Mouse (Mus musculus) retina, embryonic 14.5 days (tissue): Measurements from ENCODE around the gene Ube2i.
"Not testable (repeated sequence)": the region's sequence is repeated elsewhere in the genome, so short reads cannot be mapped to it uniquely, and the experiment has no call there.

ENCODE experiments used
- DNase-seq: peaks from one replicate; pipeline ENCODE4 v3.0.0-alpha.2; 2015; ENCODE audit warnings: low spot score

The Ube2i gene

DNA sequence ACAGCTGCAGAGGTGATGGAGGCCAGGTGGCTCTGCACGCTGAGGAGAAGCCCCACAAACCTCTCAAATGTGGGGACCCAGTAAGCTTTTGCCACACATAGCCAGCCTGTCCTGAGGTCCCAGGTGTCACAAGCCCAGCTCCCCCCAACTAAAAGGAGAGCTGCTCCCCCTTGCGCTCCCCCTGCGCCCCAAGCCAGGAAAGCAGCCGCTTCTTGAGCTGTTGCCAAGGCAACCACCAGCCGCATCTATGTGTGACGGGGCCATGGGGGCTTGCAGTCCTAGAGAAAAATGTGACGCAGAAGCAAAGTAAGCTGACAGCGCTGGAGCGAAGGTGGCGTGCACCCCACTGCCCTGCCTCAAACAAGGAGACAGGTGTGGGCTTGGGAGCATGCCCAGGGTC lies 20.7 kb downstream of the Ube2i start:
- peak; percentile 13 for DNase-seq

DNA sequence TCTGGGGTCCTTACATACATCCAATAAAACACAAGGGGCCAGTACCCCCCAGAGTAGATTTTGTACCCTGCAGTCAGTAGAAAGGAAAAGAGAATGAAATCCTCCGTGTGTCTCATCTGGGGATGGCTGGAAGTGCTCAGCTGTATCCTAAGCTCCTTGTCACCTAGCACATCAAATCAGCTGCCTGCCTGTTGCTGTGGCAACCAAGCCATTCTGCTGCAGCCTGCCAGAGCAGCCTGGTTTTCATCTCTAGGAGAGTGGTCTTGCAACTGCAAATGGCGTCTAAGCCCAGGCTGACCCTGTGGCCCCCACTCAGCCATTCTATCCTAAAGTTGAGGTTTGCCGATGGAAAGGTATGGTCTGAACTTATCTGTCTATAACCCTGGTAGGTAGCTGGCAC lies 21.8 kb downstream of the Ube2i start:
- peak; percentile 12 for DNase-seq

DNA sequence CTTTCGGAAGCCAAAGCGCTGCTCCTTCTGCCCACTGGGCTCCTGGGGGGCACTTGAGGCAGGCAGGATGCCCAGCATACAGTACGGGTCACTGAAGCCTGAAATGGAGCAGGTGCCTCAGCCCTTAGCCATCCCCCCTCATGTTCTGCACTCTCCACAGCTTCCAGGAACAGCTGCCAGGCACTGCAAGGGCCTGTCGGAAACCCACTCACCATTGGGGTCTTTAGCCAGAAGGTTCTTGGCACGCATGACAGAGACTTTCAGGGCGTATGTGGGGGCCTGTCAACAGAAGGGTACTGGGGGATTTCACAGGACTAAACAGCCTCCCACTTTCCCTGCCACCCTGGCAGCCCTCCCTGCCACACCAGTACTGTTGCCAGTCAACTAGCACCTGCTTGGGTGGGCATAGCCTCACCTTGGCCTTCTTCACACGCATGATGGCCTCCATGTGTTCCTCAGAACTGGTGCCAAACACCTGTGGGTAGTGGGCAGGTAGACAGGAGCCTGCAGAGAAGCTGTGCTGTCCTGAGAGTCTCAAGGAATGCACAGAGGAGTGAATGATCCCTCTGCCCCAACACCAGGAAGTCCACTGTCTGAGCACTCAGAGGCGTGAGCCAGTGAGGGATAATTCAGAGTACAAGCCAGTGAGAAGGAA lies 24.1 kb downstream of the Ube2i start:
- no peak for DNase-seq

DNA sequence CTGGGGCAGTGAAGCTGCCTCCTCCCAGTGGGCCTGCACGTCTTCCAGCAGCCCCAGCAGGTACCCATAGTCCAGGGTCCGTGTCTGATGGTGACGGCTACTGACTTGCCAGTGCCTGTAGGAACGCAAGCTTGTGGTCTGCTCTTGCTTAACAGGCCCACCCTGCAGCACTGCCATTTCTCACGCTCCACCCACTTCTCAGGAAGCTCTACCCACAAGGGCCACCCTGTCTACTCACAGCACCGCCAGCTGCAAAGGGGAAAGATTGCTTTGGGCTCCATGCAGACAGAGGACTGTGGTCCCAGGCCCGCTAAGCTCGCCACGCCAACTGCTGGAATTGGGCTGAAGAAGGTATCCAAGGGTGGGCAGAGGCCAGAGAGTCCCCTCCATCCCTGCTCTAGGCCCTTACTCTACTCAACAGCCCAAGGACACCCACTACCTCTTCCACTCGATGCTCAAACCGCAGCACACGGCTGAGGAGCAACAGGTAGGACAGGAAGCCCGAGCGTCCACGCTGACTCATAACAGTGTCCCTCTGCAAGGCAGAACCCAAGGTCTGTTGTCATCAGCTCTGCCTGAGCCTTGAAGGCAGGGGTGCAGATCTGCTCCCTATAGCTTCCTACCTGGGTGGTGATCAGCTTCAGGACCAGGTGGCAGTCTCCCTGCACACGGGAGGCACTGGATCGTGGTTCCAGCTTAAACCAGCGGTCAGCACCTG lies 26.2 kb downstream of the Ube2i start:
- no peak for DNase-seq

DNA sequence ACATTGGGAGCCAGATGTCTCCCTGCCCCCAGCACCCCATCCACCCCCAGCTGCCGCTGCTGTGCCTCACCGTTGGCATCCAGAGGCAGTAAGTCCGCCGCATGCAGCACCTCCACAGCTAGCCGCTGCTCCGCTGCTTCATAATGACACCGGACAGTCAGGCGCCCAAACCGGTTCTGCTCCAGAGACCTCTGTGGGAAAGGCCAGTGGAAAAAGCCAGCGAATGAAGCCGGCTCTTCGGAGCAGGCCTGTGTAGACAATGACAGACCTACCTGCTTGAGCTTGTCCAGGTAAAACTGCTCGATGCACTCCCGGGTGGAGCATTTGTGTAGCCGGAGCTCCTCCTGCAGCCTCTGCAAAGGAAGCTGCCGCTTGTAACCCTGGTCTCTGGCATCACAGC lies 30.2 kb downstream of the Ube2i start:
- no peak for DNase-seq

DNA sequence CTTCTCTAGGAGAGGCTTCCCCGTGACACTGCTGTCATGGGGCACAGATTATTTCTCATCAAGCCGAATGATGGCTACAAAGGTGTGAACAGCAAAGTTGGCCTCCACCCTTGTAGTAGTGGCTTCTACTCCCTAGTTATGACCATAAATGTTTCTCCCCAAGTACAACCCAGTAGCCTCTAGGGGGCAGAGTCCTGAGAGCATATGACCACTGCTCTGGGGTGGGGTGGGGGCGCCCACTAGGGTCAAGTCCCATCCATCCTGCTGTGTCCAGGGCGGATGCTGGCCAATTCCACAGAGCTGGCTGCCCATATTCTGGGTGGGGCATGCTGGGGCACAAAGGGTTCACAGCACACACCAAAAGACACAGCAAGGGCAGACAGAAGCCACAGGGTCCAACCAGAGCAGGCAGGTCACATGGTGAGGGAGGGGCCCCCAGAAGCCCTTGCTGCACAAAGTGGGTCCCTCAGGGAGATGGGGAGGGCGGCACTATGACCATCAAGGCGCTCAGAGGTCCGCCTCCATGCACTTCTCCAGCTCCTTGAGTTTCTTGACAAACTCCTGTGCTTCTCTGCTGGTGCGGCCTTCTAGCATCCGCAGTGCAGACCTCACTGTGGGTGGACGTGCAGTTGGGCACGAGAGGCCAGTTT lies 31.2 kb downstream of the Ube2i start:
- DNase-seq: no peak

DNA sequence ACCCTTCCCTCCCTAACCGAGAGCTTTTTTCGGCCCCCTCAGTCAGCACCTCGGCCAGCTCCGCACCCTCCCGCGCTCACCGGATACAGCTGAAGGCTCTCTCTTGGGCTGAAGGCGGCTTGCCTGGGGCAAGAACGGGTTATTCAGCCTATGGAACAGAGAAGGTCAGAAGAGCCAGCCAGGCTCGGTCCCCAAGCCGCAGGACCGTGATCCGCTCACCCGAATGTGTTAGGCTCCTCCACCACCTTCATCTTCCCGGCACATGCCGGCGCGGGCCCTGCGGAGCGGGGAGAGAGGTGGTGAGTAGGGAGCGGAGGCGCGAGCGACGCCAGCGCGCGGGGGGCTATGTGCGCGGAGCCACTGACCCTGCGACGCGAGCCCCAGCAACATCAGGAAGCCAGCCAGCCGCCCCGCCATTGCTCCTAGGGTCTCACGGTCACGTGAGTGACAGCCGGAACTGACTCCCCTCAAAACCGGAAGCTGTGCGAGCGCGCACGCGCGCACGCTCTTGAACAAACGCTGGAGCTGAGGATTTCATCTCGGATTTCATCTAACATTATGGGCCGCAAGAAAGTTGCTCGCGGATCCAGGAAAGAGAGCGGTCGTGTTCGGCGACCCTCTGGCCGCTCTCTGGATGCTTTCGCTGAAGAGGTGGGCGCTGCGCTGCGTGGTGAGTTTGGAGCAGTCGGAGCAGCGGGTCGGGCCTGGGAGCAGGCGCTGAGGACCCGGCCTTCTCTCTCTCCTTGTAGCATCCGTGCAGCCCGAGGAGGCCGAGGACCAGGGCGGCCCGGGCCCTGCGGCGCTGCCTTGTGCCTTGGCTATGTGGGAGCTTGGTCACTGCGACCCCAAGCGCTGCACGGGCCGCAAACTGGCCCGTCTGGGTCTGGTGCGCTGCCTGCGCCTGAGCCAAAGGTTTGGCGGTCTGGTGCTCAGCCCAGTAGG lies 34.5 kb downstream of the Ube2i start, which contains the start of the genes Gnptg and Tsr3:
Gnptg (minus strand) TSS at position 430 of the 942 bp plus-strand sequence.
Tsr3 (plus strand) TSS at position 476 of the 942 bp plus-strand sequence.
- DNase-seq: peak; percentile 90

DNA sequence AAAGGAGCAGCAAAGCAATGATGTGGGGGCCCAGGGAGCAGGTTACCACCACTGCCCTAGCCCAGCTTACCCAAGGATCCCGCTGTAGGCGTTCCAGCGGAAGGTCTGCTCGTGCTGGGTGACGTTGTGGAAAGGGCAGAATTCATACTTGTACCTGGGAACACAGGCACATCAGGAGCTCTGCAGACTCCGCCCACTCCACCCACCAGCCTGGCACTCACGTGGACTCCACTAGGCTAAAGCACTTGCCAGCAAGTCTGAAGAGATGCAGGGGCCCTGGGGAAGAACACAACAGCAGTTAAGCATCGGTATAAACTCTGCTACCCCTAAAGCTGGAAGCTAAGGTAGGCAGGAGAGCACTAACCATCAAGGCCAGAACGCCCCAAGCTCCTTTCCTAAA lies 38.8 kb downstream of the Ube2i start:
- DNase-seq: no peak

DNA sequence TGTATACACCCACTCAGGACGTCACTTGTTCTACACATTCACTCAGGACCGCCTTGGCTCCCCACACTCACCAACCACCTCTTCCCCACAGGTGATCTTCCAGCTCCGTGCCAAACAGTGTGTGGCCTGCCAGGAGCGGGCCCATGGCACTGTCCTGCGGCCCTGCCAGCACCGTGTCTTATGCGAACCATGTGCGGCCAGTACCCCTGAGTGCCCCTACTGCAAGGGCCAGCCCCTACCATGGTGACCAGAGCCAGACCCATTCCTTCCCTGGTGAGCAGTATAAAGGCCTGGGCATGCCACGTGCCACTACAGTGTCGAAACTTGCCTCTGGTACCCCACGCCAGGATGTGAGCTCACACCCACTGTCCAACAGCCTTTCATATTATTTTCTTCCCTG lies 42.8 kb downstream of the Ube2i start:
- not testable (repeated sequence) for DNase-seq

DNA sequence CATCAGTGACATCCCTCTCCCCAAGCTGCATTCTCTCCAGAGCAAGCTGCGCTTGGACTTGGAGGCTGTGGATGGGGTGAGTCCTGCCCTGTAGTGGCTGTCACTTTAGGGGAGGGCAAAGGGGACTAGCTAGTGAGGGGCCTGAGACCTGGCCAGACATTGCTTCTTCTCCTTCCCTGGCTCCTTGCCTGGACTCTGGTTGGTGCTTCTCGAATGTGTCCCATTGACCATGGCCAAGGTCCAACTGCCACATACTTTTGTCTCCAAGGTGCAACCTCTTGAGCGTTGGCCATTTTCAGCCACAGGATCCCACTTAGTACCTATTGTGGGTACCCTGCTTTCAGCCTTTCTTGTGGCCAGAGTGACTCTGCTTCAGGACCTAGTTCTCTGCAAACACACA lies 43.7 kb downstream of the Ube2i start:
- no peak for DNase-seq

DNA sequence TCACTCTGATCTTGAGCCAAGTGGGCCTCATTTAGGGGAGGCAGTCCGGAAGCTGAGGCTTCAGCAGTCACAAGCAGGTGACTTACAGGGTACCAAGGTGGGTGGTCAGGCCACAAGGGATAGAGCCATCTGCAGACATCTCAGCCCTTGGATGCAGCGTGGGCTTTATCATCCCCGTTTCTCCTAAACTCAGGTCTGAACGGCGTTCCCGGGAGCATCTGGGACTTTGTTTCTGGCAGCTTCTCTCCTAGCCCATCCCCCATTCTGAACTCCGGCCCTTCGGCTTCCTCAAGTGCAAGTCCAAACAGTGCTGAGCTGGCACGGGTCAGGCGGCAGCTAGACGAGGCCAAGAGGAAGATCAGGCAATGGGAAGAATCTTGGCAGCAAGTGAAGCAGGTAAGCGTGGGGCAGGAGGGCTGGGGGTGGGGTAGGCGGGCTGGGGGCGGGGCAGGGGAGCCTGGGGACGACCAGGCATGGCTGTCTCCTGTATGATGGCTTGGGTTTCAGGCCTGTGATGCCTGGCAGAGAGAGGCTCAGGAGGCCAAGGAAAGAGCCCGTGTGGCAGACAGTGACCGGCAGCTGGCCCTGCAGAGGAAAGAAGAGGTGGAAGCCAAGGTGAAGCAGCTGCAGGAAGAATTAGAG lies 44.3 kb downstream of the Ube2i start:
- not testable (repeated sequence) for DNase-seq

DNA sequence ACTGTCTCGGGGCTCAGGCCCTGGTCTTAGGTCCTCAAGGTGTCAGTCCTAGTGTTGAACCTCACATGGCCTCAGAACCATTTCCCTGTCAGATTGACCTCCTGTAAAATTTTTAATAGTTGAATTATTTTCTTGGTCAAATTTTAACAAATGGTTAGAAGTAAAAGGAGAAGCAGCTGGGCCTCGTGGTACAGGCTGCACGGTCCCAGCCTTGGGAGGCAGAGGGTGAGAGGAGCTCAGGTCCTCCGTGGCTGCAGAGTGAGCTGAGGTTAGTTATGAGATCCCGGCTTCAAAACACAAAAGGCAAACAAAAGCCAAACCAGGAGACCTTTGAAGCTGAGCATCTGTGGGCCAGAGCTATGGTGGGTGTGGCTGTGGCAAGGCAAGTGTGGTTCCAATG lies 46.4 kb downstream of the Ube2i start:
- no peak for DNase-seq

DNA sequence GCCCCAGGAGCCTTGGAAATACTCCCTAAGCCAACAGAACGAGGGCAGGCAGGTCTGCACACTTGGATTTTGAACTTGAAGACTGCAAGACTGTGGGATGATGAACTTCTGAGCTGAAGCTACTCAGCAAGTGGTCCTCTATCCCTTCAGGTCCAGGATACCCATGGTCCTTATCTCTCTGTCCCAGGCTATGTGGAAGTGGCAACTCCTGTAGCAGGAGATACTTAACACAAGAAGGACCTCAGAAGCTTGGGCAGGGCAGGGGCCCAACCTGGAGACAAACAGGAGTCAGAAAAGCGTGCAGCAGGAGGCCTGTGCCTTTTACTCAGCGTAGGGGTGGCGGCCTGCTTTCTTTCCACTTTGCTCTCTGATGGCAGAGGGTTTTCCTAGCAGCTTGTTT lies 48.8 kb downstream of the Ube2i start:
- DNase-seq: no peak

DNA sequence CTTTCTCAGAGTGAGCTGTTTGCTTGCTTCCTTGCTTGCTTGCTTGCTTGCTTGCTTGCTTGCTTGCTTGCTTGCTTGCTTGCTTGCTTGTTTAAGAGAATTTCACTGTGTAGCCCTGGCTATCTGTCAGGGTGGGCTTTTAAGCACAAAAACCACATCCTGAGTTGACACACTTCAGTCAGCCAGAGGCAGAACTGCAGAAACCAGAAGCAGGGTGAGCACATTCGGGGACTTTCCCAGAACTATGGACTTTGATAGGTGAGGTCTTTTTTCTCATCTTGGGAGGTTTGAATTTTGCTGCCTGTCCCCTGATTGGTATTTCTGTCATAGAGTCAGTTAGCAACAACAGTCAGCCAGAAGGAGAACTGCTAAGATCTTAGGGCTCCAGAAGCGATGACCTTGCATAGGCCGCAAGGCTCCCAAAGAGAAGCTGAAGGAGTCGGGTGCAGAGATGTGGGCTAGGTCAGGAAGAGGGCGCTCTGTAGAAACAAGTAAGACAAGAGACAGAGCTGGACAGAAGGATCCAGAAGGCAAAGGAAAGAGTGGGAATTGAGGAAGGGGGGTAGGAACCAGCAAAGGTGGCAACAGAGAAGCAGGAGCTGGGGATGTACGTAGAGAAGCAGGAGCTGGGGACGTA lies 49.7 kb downstream of the Ube2i start:
- no peak for DNase-seq

DNA sequence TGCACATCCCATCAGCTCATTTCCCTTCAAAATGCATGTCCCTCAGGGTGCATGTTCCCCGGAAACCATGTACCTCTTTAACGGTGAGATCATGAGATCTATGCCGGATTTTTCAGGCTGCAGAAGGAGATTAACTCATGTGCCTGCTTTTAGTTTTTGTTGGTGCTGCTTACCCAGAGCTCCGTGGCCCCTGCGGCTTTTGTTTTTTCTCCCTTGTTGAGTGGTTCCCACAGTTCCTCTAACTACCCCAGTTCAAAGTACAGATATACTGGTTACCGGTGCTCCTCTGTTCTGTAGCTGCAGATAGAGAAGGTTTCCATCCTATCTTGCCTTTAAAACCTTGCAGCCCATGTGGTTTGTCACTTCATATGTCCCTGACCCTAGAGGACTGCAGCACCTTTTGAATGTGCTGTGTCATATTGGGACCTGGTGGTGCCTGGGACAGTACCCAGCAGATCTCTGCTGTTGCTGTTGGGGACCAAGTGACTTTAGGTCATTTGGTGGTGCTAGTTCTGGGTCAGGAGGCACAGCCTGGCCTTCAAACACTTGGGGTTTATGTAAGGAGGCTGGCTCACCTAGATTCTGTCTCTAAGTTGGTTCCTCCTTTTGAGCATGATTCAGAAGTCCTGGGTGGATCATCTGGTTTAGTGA lies 51.3 kb downstream of the Ube2i start:
- no peak for DNase-seq

DNA sequence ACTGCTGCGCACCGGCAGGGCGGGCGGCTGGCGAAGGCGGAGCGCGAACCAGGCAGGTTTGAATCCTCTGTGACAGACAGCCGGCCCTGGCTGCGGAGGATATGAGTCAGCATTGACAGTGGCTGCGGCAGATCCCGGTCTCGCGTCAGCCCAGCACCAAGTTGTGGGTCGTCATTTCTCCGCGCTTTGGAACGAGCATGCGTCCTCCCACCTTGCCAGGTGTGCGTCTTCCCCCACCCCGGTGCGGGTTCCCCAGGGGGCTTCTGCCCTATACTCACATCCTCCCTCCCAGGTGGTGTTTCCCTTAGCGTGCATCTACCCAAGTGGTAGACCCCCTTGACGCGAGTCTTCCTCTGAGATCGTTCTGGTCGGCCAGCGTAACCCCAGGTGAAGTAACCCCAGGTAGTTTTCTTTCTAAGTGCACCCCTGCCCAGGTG lies 51.9 kb downstream of the Ube2i start:
- DNase-seq: not testable (repeated sequence)

DNA sequence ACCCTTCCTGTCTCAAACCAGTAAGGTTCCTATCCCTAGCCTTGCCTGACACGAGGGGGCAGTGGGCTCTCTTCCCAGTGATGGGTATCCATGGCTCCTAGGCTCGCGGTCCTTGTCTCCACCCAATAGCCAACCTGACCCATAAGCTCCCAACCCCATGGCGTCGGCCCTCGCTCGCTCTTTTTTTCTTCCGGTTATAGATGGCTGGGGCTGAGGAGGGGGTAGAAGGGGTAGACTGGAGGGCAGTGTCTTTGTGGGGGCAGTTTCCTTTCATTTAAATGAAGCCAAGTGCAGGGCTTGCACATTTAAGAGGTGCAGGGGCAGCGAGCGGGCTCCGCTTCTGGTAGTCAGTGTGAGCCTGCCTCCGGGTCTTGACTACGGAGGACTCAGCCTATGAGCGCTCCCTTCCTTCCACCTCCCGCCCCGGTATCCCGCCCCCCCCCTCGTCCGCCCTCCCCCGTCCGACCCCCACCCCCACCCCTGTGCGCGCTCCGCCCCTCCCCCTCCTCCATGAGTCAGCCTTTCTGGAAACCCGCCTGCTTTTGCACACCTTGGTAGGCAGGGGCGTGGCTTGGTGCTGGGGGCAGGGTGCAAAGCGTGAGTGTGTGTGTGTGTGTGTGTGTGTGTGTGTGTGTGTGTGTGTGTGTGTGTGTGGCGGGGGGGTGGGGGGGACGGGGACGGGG lies 52.5 kb downstream of the Ube2i start:
- peak; percentile 36 for DNase-seq

DNA sequence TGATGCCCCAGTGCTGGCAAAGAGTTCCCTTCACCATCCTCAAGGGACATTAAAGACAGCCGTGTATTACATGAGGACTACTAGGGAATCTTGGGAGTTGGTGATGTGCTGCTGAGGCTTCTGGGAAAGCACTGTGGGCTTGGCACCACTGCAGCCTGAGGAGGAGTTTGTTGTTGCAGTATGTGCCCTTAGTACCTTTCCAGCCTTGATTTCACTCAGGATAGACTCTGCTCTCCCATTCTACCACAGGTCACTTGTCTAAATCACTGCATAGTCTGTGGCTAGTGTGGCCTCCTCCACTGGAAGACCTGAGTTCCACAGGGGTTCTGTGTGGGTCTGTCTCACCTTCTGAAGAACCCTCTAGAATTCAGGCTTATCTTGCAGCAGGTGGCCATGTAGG lies 53.7 kb downstream of the Ube2i start:
- no peak for DNase-seq

DNA sequence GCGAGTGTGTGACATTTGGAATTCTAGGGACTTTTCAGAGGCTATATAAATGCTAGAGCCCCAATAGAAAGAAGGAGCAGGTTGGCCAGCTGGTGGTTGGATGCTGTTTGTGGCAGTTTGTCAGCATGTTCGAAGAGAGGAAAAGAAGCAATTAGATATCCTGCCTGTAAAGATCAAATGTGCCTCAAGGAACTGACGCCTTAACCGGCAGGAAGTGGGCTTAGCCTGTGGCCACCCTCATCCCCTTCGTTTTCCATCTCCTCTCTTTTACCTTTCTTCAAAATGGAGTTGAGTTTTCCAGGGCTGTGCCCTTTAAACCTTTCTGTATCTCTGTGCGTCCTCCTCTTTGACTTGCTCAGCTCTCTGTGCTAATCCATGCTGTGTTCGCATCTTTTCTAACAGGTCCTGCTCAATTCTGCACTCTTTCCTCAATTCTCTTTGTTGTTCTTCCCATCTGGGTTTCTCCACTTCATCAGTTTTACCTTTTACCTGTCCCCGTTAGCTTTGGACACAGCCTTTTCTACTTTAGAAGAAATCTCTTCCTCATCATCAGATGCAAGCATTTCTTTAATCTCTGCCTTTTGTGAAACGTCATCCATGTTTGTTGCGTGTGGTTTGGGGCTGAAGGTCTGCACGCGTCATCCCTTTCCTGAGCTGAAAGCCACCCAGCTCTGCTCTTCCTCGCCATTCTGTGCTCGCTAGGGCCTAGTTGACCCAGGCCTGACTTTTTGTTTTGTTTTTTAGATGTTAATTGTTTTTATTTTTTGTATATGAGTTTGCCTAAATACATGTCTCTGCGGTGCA lies 54.7 kb downstream of the Ube2i start:
- DNase-seq: no peak
